Mouse (Mus musculus) heart, postnatal 25 days (tissue): ENCODE results near the gene Nkx1-2. TPM values are rescaled to one million over a fixed set of nuclear protein-coding genes. Genes with fewer than 3 reads are reported as not detected.

Experiments
- DNase-seq: peaks from one replicate; pipeline ENCODE4 v3.0.0; 2022; ENCODE audit warnings: low spot score
- intact Hi-C: fragments of 180-260 bp; cut with DNase I; formaldehyde crosslinking; loops from one replicate; pipeline ENCODE4 v1.15.1; 2025
- total RNA-seq, 2 experiments: library from RNA; stranded (reverse); gene quantifications; 2 replicates each; pipeline ENCODE4 v1.2.3; 2021

Nkx1-2 gene
- not detected for total RNA-seq

GRCm38 (mm10) chr7:132599071-132599975 lies at the start of gene Nkx1-2:
Gene Nkx1-2, minus strand, starts transcription at chr7:132599637.
- intact Hi-C loops: no loop called here
- DNase-seq: no peak

- intact Hi-C loops: no loop called here
- DNase-seq: no peak
Observed at GRCm38 (mm10) chr7:132646514-132646913, 47.1 kb upstream of the Nkx1-2 start.

- intact Hi-C loops: no loop called here
- no peak for DNase-seq
Observed at GRCm38 (mm10) chr7:132644605-132645279, 45.3 kb upstream of the Nkx1-2 start.

- no peak for DNase-seq
- intact Hi-C loops: no loop called here
Observed at GRCm38 (mm10) chr7:132641606-132642005, 42.2 kb upstream of the Nkx1-2 start.

- intact Hi-C loops: no loop called here
Observed at GRCm38 (mm10) chr7:132640946-132641345, 41.5 kb upstream of the Nkx1-2 start.

GRCm38 (mm10) chr7:132638446-132639087 lies 39.1 kb upstream of the Nkx1-2 start:
- no peak for DNase-seq
- intact Hi-C loops: loop anchor here (2.0 kb wide), 1 partner anchor 412 kb away; no protein-coding TSS in a partner anchor

More at GRCm38 (mm10) chr7:132640946-132641345, 41.5 kb upstream of the Nkx1-2 start:
- DNase-seq: no peak

GRCm38 (mm10) chr7:132637292-132637691 lies 37.9 kb upstream of the Nkx1-2 start:
- intact Hi-C loops: no loop called here
- DNase-seq: no peak

GRCm38 (mm10) chr7:132631313-132631712 lies 31.9 kb upstream of the Nkx1-2 start:
- intact Hi-C loops: loop anchor here (5.0 kb wide), 1 partner anchor 54 kb away; the partner anchor contains the start of gene Oat

GRCm38 (mm10) chr7:132627448-132627847 lies 28.0 kb upstream of the Nkx1-2 start:
- intact Hi-C loops: no loop called here
- DNase-seq: no peak

More at GRCm38 (mm10) chr7:132631313-132631712, 31.9 kb upstream of the Nkx1-2 start:
- no peak for DNase-seq

- DNase-seq: no peak
- intact Hi-C loops: no loop called here
Observed at GRCm38 (mm10) chr7:132626174-132626573, 26.7 kb upstream of the Nkx1-2 start.

- intact Hi-C loops: no loop called here
- DNase-seq: no peak
Observed at GRCm38 (mm10) chr7:132624161-132624560, 24.7 kb upstream of the Nkx1-2 start.

- no peak for DNase-seq
- intact Hi-C loops: no loop called here
Observed at GRCm38 (mm10) chr7:132619975-132620918, 20.8 kb upstream of the Nkx1-2 start.

GRCm38 (mm10) chr7:132619549-132619948 lies 20.1 kb upstream of the Nkx1-2 start:
- no peak for DNase-seq
- intact Hi-C loops: no loop called here

GRCm38 (mm10) chr7:132617021-132617564 lies 17.7 kb upstream of the Nkx1-2 start:
- intact Hi-C loops: no loop called here

GRCm38 (mm10) chr7:132616391-132616790 lies 17.0 kb upstream of the Nkx1-2 start:
- intact Hi-C loops: no loop called here
- no peak for DNase-seq

More at GRCm38 (mm10) chr7:132617021-132617564, 17.7 kb upstream of the Nkx1-2 start:
- no peak for DNase-seq

- no peak for DNase-seq
- intact Hi-C loops: no loop called here
Observed at GRCm38 (mm10) chr7:132615346-132615745, 15.9 kb upstream of the Nkx1-2 start.

GRCm38 (mm10) chr7:132611530-132611929 lies 12.1 kb upstream of the Nkx1-2 start:
- no peak for DNase-seq
- intact Hi-C loops: no loop called here

- intact Hi-C loops: no loop called here
- DNase-seq: peak; percentile 53
Observed at GRCm38 (mm10) chr7:132610468-132611318, 11.3 kb upstream of the Nkx1-2 start, which contains the start of gene Lhpp. Gene Lhpp, plus strand, starts transcription at chr7:132610638.
